Mouse (Mus musculus) CH12.LX (cell line): ENCODE measurements around the gene Fermt3.

Experiments used
- CHD1 ChIP-seq: IDR thresholded peaks from 2 replicates; pipeline ENCODE4 v1.6.1; 2012; ENCODE audit warnings: low read depth, low read length, improper control_type of control experiment, inconsistent platforms
- CTCF ChIP-seq, 2 experiments: IDR thresholded peaks in 1 of 2; conservative IDR thresholded peaks in 1 of 2; 2 replicates each; pipeline ENCODE4 v1.5.1; 2011 to 2012; ENCODE audit warnings: low read depth in 2 of 2, low read length in 2 of 2, improper control_type of control experiment in 1 of 2, inconsistent platforms in 1 of 2, mild to moderate bottlenecking in 1 of 2, moderate library complexity in 1 of 2
- E2F4 ChIP-seq: IDR thresholded peaks from 2 replicates; pipeline ENCODE4 v1.6.1; 2011; ENCODE audit warnings: low read depth, low read length, improper control_type of control experiment; ENCODE audit not compliant: insufficient replicate concordance
- EP300 ChIP-seq: IDR thresholded peaks from 2 replicates; pipeline ENCODE4 v1.6.1; 2011; ENCODE audit warnings: low read length, improper control_type of control experiment
- HCFC1 ChIP-seq: IDR thresholded peaks from 2 replicates; pipeline ENCODE4 v1.6.1; 2012; ENCODE audit warnings: low read depth, mild to moderate bottlenecking, inconsistent platforms, low read length, improper control_type of control experiment
- IRF4 ChIP-seq: IDR thresholded peaks from 2 replicates; pipeline ENCODE4 v1.6.1; 2014; ENCODE audit warnings: low read depth, mild to moderate bottlenecking, inconsistent platforms, low read length, improper control_type of control experiment
- MAFK ChIP-seq: IDR thresholded peaks from 2 replicates; pipeline ENCODE4 v1.6.1; 2011; ENCODE audit warnings: low read length, improper control_type of control experiment; ENCODE audit not compliant: insufficient replicate concordance
- MAX ChIP-seq: IDR thresholded peaks from 2 replicates; pipeline ENCODE4 v1.6.1; 2011; ENCODE audit warnings: low read length, improper control_type of control experiment
- MEF2A ChIP-seq: IDR thresholded peaks from 2 replicates; pipeline ENCODE4 v1.6.1; 2014; ENCODE audit warnings: low read depth, mild to moderate bottlenecking, inconsistent platforms, low read length, improper control_type of control experiment, borderline replicate concordance
- MYC ChIP-seq: IDR thresholded peaks from 2 replicates; pipeline ENCODE4 v1.6.1; 2011; ENCODE audit warnings: low read depth, mild to moderate bottlenecking, improper control_type of control experiment, low read length
- POLR2A ChIP-seq: IDR thresholded peaks from 2 replicates; pipeline ENCODE4 v1.6.1; 2011; ENCODE audit warnings: low read depth, mild to moderate bottlenecking, improper control_type of control experiment, low read length
- UBTF ChIP-seq: IDR thresholded peaks from 2 replicates; pipeline ENCODE4 v1.6.1; 2012; ENCODE audit warnings: low read depth, mild to moderate bottlenecking, inconsistent platforms, low read length, improper control_type of control experiment, moderate library complexity
- USF1 ChIP-seq: IDR thresholded peaks from 2 replicates; pipeline ENCODE4 v1.6.1; 2014; ENCODE audit warnings: low read depth, mild to moderate bottlenecking, inconsistent platforms, low read length, improper control_type of control experiment

DNA sequence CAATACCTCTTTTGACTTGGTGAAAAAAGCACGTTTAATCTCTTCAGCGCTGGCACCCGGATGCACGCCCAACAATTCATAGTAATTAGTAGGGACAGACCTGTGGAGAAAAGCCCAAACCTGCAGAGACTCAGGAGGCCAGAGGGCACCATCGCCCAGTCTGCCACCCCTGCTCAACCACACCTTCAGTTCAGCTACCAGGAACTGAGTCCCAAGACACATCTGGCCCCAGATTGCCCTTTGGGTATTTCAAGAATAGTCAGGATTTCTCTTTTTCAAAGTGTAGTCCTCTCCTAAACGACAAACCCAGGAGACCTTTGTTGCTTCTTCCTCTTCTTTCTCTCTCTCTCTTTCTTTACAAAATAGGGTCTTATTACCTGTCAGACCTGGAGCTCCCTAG lies 28.6 kb downstream of the Fermt3 start:
- TF ChIP-seq POLR2A: no peak
- no peak for TF ChIP-seq MAFK
- no peak for TF ChIP-seq MYC
- no peak for TF ChIP-seq E2F4
- TF ChIP-seq USF1: no peak
- TF ChIP-seq CHD1: no peak
- TF ChIP-seq UBTF: no peak
- no peak for TF ChIP-seq EP300
- TF ChIP-seq IRF4: no peak
- TF ChIP-seq CTCF (conservative IDR thresholded peaks at IDR 0.05 in 1 of 2, IDR thresholded peaks at IDR 0.05 in 1 of 2; ENCODE audit: low read depth in 2 of 2, low read length in 2 of 2): no peak
- TF ChIP-seq HCFC1: no peak
- TF ChIP-seq MAX: no peak
- no peak for TF ChIP-seq MEF2A
